Mouse (Mus musculus): ENCODE measurements around the gene Anapc15.

- no peak for TF ChIP-seq CTCF (IDR thresholded peaks at IDR 0.05; ENCODE audit: low read depth, low read length)
- TF ChIP-seq POLR2A (IDR thresholded peaks at IDR 0.05; ENCODE audit: borderline replicate concordance, low read depth, low read length), result no peak
These were observed 20.6 kb downstream of the Anapc15 start for GRCm38 (mm10) chr7:101884160-101884559.
